12 mouse cellular contexts compared by ENCODE assay signal in genomic region chr5:110276391-110276790, GRCm38 (mm10).
"Had no signal": no experiment of that assay in that cellular context is flagged by ENCODE, and none has a peak within 500 bp of the region (broad histone marks: within the 10 kb centered on the region; RNA-seq: fewer than 3 reads in every experiment).

No protein-coding gene starts in this region.

- DNase-seq: left cerebral cortex, postnatal 4 days; liver; liver, embryonic 13.5 days; liver, postnatal 0 days; lung, adult 18-20 months; lung, adult 2 months; lung, embryonic 14.5 days; lung, postnatal 10 days; lung, postnatal 14 days; lung, postnatal 36 days; lung, postnatal 4 days; midbrain, embryonic 14.5 days had no signal
